Mouse (Mus musculus): ENCODE measurements around the gene Cyp2b23.
"Not testable (repeated sequence)": the region's sequence is repeated elsewhere in the genome, so short reads cannot be mapped to it uniquely, and the experiment has no call there.

The Cyp2b23 gene

DNA sequence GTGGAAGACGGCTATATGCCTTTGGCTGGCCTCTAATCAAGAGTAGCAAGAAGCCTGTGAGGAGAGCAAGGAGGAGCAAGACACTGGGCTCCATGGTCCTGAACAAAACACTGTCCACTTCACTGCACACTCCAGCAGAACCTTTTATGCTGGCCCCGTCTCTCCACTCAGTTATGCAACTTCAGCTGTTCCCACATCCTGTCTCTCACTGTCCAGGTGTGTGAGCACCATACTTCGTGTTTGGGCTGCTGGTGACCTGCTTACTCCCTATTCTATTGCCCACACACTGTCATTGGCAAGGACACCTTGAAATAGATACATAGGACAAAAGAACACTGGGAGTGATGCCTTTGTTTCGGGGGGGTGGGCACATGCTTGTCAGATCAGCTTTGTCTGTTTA, at the start of gene Cyp2b23:
TSS of gene Cyp2b23 (minus strand) at position 101 of the 400 bp plus-strand sequence.
- DNase-seq, result no peak

DNA sequence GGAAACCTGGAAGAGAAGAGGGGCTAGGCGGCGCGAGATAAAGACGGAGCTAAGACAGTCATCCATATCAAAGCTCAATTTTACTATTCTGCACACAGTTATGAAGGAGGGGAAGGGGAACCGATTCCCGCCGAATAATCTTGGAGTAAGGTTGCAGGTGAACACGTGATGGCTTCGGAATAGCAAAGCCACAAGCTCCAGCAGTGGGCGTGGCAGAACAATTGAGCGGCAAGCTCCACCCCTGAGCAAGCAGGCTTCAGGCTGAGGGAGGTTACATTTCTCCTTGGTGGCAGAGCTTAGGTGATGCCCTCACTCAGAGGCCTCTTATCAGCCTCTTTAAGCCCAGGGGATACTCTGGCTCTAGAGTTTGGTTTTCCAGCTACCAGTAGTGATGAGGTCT, 24.8 kb upstream of the Cyp2b23 start:
- DNase-seq, result no peak

DNA sequence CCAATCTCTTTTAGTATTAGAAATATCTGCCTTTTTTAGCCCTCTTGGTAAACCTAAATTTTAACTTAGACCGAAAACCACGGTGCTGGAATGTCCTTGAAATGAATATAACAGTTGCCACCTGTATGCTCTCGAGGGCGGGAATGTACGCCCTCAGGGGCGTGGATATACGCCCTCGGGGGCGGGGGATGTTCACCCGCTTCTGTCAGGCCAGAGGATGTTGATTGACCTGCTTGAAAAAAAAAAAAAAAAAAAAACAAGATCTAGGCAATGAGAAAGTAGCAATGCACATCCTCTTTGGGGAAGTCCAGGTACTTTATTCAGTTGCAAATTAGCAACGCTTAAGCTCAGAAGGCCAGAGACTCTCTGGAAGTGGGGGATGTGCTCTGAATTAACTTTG, 20.8 kb upstream of the Cyp2b23 start:
- DNase-seq, result no peak

DNA sequence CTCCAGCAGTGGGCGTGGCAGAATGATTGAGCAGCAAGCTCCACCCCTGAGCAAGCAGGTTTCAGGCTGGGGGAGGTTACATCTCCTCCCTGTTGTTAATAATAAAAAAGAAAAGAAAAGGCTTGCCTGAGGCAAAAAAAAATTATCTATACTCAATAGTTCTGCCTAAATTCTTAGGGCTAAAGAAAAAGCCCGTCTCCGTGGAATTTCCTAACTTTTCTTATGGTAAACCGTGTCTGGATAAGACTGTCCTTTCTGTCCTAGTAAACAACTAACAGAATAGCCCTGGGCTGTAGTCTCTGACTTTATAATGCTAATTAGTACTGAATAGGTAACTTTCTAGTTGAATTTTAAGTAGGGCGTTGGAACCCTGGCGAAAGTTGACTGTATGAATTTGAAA, 20.0 kb upstream of the Cyp2b23 start:
- not testable (repeated sequence) for DNase-seq

DNA sequence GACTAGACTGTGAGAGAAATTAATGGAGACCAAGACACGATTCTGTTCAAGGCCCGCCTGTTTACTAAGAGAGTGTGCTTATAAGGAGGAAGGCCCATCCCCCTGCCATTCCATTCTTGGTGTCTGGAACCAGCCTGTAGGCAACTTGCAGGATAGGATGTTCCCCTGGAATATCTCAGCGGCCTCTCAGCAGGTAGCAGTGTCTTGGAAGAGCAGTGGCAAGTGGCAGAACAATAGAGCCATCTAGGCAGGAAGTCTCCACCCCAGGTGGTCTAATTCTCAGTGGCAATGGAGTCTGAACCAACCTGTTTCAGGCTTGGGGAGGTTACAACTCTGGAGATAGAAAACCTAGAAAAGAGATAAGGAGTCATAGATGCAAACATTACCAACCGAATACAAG, 13.9 kb upstream of the Cyp2b23 start:
- DNase-seq, result no peak

DNA sequence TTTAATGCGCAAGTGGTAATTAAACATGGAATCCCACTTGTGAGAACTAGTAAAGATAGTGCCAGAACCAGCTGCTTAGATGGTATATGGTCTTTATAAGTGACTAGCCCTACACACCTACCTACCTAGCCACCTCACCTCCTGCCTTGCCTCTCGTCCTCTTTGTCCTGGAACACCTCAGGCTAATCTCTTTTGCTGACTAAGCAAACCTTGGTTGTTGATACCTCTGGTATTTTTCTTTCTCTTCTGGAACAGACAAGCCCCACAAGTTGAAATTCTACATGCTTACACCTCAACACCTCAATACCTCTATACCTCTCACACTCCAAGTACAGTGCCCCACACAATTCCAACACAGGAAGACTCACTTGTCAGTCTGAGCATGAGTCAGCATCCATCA, 524 bp downstream of the Cyp2b23 start:
- no peak for DNase-seq

DNA sequence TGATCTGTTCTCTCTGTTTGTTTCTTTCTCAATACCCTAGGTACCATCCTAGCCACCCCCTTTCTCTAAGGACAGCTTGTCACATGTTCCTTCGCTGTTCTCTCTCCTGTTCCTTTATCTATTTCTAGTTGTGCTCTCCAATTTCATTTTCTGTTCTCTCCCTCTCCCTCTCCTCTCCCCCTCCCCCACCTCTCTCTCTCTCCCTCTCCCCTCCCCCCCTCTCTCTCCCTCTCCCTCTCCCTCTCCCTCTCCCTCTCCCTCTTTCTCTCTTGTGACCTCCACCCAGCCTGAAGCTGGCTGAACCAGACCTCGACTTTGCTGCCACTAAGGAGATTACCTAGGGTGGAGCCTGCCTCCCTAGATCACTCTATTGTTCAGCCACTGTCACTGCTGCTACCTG, 18.8 kb downstream of the Cyp2b23 start:
- not testable (repeated sequence) for DNase-seq

DNA sequence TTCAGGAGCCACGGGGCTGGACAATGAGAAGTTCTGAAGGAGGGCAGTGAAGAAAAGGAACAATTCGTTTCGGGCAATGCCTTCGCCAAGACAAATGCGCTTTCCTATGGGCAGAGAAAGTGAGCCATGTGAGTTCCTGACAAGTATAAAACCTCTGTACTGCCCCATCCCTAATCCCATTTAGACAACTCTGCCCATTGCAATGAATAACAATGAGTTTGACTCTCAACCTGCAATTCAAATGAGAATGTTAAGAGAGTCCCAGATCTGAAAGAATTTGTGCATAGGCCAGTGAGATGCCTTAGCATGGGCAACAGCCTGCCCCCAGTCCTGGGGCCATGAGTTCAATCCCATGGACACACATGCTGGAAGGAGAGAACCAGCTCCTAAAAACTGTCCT, 20.2 kb downstream of the Cyp2b23 start:
- no peak for DNase-seq

DNA sequence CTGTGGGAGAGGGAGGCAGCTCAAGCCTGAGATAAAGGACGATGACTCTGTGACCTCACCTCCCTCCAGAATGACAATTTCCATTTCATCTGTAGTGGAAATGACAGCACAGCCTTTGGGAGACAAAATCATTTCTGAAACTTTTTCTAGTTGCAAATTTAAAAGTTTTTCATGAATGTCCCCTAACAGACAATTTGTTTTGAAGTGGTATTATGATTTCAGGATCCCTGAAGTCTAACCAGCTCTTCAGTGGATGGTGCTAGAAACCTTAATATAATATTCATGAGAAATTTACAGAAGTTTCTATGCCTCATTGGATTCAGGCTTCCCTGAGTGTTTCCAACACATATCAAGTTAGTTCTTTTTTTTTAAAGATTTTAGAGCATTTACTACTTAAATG, 67.9 kb downstream of the Cyp2b23 start, which contains the start of gene Vmn1r185:
TSS of gene Vmn1r185 (minus strand) at position 101 of the 400 bp plus-strand sequence.
- not testable (repeated sequence) for DNase-seq
